Mouse (Mus musculus): ENCODE measurements around the gene S100z. TPM values are rescaled to one million over a fixed set of nuclear protein-coding genes. Genes with fewer than 3 reads are reported as not detected.
A peak's percentile ranks its signal among the peaks of the same experiment; 100 is the strongest.

The S100z gene
- polyA plus RNA-seq, 1 experiment from 2014 or later, result not detected

GRCm38 (mm10) chr13:95474294-95474693, 4.2 kb downstream of the S100z start:
- H3K27me3 ChIP-seq (replicated peaks; ENCODE audit: control insufficient read depth, insufficient read depth, low read length), result no peaks in the 10 kb centered on the region
- H3K9ac ChIP-seq (ENCODE audit: low read length), result no peak overlapping the region
- no peak overlapping the region for H3K4me2 ChIP-seq (ENCODE audit: low read length)
- H3K4me1 ChIP-seq (ENCODE audit: control insufficient read depth, insufficient read depth, low read length), result no peaks in the 10 kb centered on the region
- no peak overlapping the region for H3K4me3 ChIP-seq (ENCODE audit: low read depth, low read length)
- WGBS, result 85% methylated on average over 3 of the region's 3 CpGs
- no peaks in the 10 kb centered on the region for H3K9me3 ChIP-seq (replicated peaks; ENCODE audit: control insufficient read depth, low read length)
- ATAC-seq (no peak), DNase-seq (ENCODE audit: low spot score) (no peak)
- H3K27ac ChIP-seq (ENCODE audit: low read depth, low read length), result no peak overlapping the region
- no peaks in the 10 kb centered on the region for H3K36me3 ChIP-seq (ENCODE audit: control insufficient read depth, insufficient read depth, low read length)

- WGBS, result 71% methylated on average over 2 of the region's 2 CpGs
- Histone ChIP-seq H3K4me2 (ENCODE audit: low read length) (no peak overlapping the region), H3K9me3 (replicated peaks; ENCODE audit: control insufficient read depth, low read length) (no peaks in the 10 kb centered on the region), H3K36me3 (ENCODE audit: control insufficient read depth, insufficient read depth, low read length) (no peaks in the 10 kb centered on the region), H3K4me3 (ENCODE audit: low read depth, low read length) (no peak overlapping the region), H3K27me3 (replicated peaks; ENCODE audit: control insufficient read depth, insufficient read depth, low read length) (no peaks in the 10 kb centered on the region), H3K27ac (ENCODE audit: low read depth, low read length) (no peak overlapping the region), H3K4me1 (ENCODE audit: control insufficient read depth, insufficient read depth, low read length) (no peaks in the 10 kb centered on the region), H3K9ac (ENCODE audit: low read length) (no peak overlapping the region)
- DNase-seq (ENCODE audit: low spot score), result peak; percentile 28
- no peak for ATAC-seq
These were observed 7.6 kb downstream of the S100z start for GRCm38 (mm10) chr13:95470970-95471369.

DNA sequence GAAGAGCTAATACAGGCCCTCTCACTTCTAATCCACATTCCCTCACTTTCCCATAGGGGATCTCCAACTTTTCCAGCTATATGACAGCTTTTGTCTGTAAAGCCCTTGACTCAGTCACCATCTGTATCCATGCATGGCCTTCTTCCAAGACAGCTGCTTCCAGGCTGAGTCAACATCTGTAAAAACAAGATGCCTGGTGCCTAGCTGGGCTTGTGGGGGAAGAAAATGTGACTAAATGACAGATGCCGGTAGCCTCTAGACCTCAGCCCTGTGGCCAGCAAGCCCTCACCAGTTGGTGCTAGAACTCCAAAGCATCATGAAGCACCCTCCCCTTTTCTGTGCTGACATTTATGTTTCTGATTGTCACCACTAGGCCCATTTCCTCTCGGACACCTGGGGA, 27.0 kb downstream of the S100z start:
- ATAC-seq, result no peak
- H3K4me1 ChIP-seq (ENCODE audit: control insufficient read depth, insufficient read depth, low read length), result no peaks in the 10 kb centered on the region
- no peak overlapping the region for H3K4me3 ChIP-seq (ENCODE audit: low read depth, low read length)
- no peak for DNase-seq (ENCODE audit: low spot score)
- no peaks in the 10 kb centered on the region for H3K27me3 ChIP-seq (replicated peaks; ENCODE audit: control insufficient read depth, insufficient read depth, low read length)
- no peaks in the 10 kb centered on the region for H3K36me3 ChIP-seq (ENCODE audit: control insufficient read depth, insufficient read depth, low read length)
- no peak overlapping the region for H3K9ac ChIP-seq (ENCODE audit: low read length)
- H3K4me2 ChIP-seq (ENCODE audit: low read length), result no peak overlapping the region
- 89% methylated on average over 2 of the region's 2 CpGs for WGBS
- H3K9me3 ChIP-seq (replicated peaks; ENCODE audit: control insufficient read depth, low read length), result no peaks in the 10 kb centered on the region
- H3K27ac ChIP-seq (ENCODE audit: low read depth, low read length), result no peak overlapping the region

- Histone ChIP-seq H3K9ac (ENCODE audit: low read length) (no peak overlapping the region), H3K27me3 (replicated peaks; ENCODE audit: control insufficient read depth, insufficient read depth, low read length) (no peaks in the 10 kb centered on the region), H3K4me1 (ENCODE audit: control insufficient read depth, insufficient read depth, low read length) (no peaks in the 10 kb centered on the region), H3K9me3 (replicated peaks; ENCODE audit: control insufficient read depth, low read length) (no peaks in the 10 kb centered on the region), H3K4me3 (ENCODE audit: low read depth, low read length) (no peak overlapping the region), H3K4me2 (ENCODE audit: low read length) (no peak overlapping the region), H3K27ac (ENCODE audit: low read depth, low read length) (no peak overlapping the region), H3K36me3 (ENCODE audit: control insufficient read depth, insufficient read depth, low read length) (no peaks in the 10 kb centered on the region)
- ATAC-seq, result no peak
- no peak for DNase-seq (ENCODE audit: low spot score)
- 94% methylated on average over 9 of the region's 9 CpGs for WGBS
These were observed 27.8 kb downstream of the S100z start for GRCm38 (mm10) chr13:95450636-95451210.

DNA sequence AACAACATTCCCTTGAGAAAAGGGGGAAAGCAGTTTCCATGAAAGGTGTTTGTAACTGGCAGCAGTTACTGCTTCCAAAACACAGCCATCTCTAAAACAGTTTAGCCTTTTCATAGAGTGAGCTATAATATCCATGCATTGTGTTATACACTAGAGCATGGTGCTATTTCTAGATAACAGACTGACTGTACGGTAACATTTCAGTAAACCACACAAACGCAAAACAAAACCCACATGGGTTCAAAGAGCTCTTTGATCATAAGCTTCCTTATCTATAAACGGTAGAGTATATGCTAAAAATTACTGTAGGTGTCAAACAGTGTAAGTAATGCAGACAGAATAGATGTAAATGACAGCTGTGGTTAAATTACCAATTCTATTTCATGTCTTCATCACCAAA, 28.8 kb downstream of the S100z start:
- Histone ChIP-seq H3K4me2 (ENCODE audit: low read length) (no peak overlapping the region), H3K36me3 (ENCODE audit: control insufficient read depth, insufficient read depth, low read length) (no peaks in the 10 kb centered on the region), H3K9me3 (replicated peaks; ENCODE audit: control insufficient read depth, low read length) (no peaks in the 10 kb centered on the region), H3K27me3 (replicated peaks; ENCODE audit: control insufficient read depth, insufficient read depth, low read length) (peaks cover 2% of the 10 kb centered on the region; the same call in 1 of the 2 replicates), H3K27ac (ENCODE audit: low read depth, low read length) (no peak overlapping the region), H3K4me1 (ENCODE audit: control insufficient read depth, insufficient read depth, low read length) (no peaks in the 10 kb centered on the region), H3K4me3 (ENCODE audit: low read depth, low read length) (no peak overlapping the region), H3K9ac (ENCODE audit: low read length) (no peak overlapping the region)
- WGBS, result 87% methylated on average over 3 of the region's 3 CpGs
- DNase-seq (ENCODE audit: low spot score) (no peak), ATAC-seq (no peak)

DNA sequence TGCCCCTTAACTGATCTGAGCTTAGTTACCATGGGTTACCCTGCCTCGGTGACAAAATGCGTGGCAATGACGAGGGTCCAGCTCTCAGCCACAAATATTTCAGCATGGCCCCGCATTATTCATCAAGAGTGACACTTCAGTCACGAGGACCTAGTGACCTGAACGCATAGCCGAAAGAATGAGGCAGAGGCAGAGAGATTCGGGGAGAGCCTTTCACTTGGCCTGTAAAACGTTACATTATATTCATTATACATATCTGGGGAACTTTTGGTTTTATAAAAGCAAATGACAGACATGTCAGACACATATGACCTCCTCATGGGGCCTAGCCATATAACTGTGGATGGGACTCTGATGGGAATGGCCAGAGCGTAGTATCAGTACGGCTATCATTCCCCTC, 33.7 kb downstream of the S100z start, which contains the start of gene Crhbp:
Crhbp (minus strand) TSS at position 101 of the 400 bp plus-strand sequence.
- H3K27me3 ChIP-seq (replicated peaks; ENCODE audit: control insufficient read depth, insufficient read depth, low read length), result peaks cover 5% of the 10 kb centered on the region; the same call in 1 of the 2 replicates
- peaks cover 9% of the 10 kb centered on the region; the same call in 1 of the 2 replicates for H3K4me1 ChIP-seq (ENCODE audit: control insufficient read depth, insufficient read depth, low read length)
- H3K36me3 ChIP-seq (ENCODE audit: control insufficient read depth, insufficient read depth, low read length), result no peaks in the 10 kb centered on the region
- H3K4me2 ChIP-seq (ENCODE audit: low read length), result peak within 1 kb of the TSS; percentile 91
- no peak for DNase-seq (ENCODE audit: low spot score)
- H3K27ac ChIP-seq (ENCODE audit: low read depth, low read length), result no peak within 1 kb of the TSS
- no peaks in the 10 kb centered on the region for H3K9me3 ChIP-seq (replicated peaks; ENCODE audit: control insufficient read depth, low read length)
- H3K4me3 ChIP-seq (ENCODE audit: low read depth, low read length), result peak within 1 kb of the TSS; percentile 36
- peak within 1 kb of the TSS; percentile 54 for H3K9ac ChIP-seq (ENCODE audit: low read length)
- WGBS, result 57% methylated on average over 11 of the region's 11 CpGs
- no peak for ATAC-seq

GRCm38 (mm10) chr13:95444291-95444690, 34.2 kb downstream of the S100z start:
- WGBS, result 14% methylated on average over 7 of the region's 7 CpGs

GRCm38 (mm10) chr13:95443376-95444233, 34.9 kb downstream of the S100z start:
- DNase-seq (ENCODE audit: low spot score) (peak; percentile 66), ATAC-seq (peak; percentile 82)
- WGBS, result 1% methylated on average over 46 of the region's 46 CpGs
- Histone ChIP-seq H3K27ac (ENCODE audit: low read depth, low read length) (no peak overlapping the region), H3K4me2 (ENCODE audit: low read length) (peak overlapping the region; percentile 91), H3K9me3 (replicated peaks; ENCODE audit: control insufficient read depth, low read length) (no peaks in the 10 kb centered on the region), H3K9ac (ENCODE audit: low read length) (peak overlapping the region; percentile 54), H3K27me3 (replicated peaks; ENCODE audit: control insufficient read depth, insufficient read depth, low read length) (peaks cover 5% of the 10 kb centered on the region; the same call in 1 of the 2 replicates), H3K4me1 (ENCODE audit: control insufficient read depth, insufficient read depth, low read length) (peaks cover 9% of the 10 kb centered on the region; the same call in 1 of the 2 replicates), H3K4me3 (ENCODE audit: low read depth, low read length) (peak overlapping the region; percentile 36), H3K36me3 (ENCODE audit: control insufficient read depth, insufficient read depth, low read length) (no peaks in the 10 kb centered on the region)

More at GRCm38 (mm10) chr13:95444291-95444690, 34.2 kb downstream of the S100z start:
- H3K36me3 ChIP-seq (ENCODE audit: control insufficient read depth, insufficient read depth, low read length), result no peaks in the 10 kb centered on the region
- peak overlapping the region; percentile 36 for H3K4me3 ChIP-seq (ENCODE audit: low read depth, low read length)
- H3K4me2 ChIP-seq (ENCODE audit: low read length), result peak overlapping the region; percentile 91
- peaks cover 5% of the 10 kb centered on the region; the same call in 1 of the 2 replicates for H3K27me3 ChIP-seq (replicated peaks; ENCODE audit: control insufficient read depth, insufficient read depth, low read length)
- no peak overlapping the region for H3K27ac ChIP-seq (ENCODE audit: low read depth, low read length)
- ATAC-seq (no peak), DNase-seq (ENCODE audit: low spot score) (no peak)
- H3K4me1 ChIP-seq (ENCODE audit: control insufficient read depth, insufficient read depth, low read length), result peaks cover 9% of the 10 kb centered on the region; the same call in 1 of the 2 replicates
- H3K9me3 ChIP-seq (replicated peaks; ENCODE audit: control insufficient read depth, low read length), result no peaks in the 10 kb centered on the region
- H3K9ac ChIP-seq (ENCODE audit: low read length), result peak overlapping the region; percentile 54; the same call in 1 of the 2 replicates
